Mouse (Mus musculus): ENCODE data around the gene Gltp.
A peak's percentile ranks its signal among the peaks of the same experiment; 100 is the strongest.

DNA sequence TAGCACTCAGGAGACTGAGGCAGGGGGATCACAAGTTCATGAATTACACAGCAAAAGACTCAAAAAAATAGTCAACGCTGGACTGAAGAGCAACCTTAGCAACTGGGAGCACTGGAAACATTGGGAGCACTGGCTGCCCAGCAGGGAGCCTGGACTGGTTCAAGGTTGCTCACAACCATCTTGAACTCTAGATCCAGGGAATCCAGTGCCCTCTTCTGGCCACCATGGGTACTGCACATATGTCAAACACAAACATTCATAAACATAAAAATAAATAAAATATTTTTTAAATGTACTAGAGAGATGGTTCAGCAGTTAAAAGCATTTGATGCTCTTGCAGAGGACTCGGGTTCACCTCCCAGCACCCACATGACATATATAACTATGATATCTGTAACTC, 59.4 kb downstream of the Gltp start:
- TF ChIP-seq CTCF (IDR thresholded peaks at IDR 0.05; ENCODE audit: low read depth) (peak; percentile 71), EP300 (IDR thresholded peaks at IDR 0.05; ENCODE audit: low read depth) (no peak)

All from liver, postnatal 0 days (tissue).